Mouse (Mus musculus) forebrain, embryonic 10.5 days (tissue): ENCODE measurements around the gene Armc2. TPM values are rescaled to one million over a fixed set of nuclear protein-coding genes. Genes with fewer than 3 reads are reported as not detected.

Experiments
- DNase-seq: peaks from one replicate; pipeline ENCODE4 v3.0.0-alpha.2; 2017; ENCODE audit warnings: low spot score; ENCODE audit errors: extremely low spot score
- H3K27ac ChIP-seq: fragments of 300-500 bp; sonication (generic); 2 replicates; pipeline ENCODE4 v1.5.1; 2016; ENCODE audit warnings: mild to moderate bottlenecking
- H3K27me3 ChIP-seq: fragments of 300-500 bp; sonication (generic); 2 replicates; pipeline ENCODE4 v1.6.1; 2016; ENCODE audit warnings: mild to moderate bottlenecking; ENCODE audit not compliant: poor library complexity, severe bottlenecking
- H3K36me3 ChIP-seq: fragments of 300-500 bp; sonication (generic); replicated peaks from 2 replicates; pipeline ENCODE4 v1.6.1; 2016; ENCODE audit warnings: mild to moderate bottlenecking, moderate library complexity
- H3K4me1 ChIP-seq: fragments of 300-500 bp; sonication (generic); 2 replicates; pipeline ENCODE4 v1.6.1; 2016
- H3K4me3 ChIP-seq: fragments of 300-500 bp; sonication (generic); 2 replicates; pipeline ENCODE4 v1.5.1; 2016; ENCODE audit warnings: mild to moderate bottlenecking, moderate library complexity
- H3K9me3 ChIP-seq: fragments of 300-500 bp; sonication (generic); 2 replicates; pipeline ENCODE4 v1.6.1; 2016; ENCODE audit warnings: mild to moderate bottlenecking, moderate library complexity
- WGBS: fragments of 180-500 bp; shearing (Covaris S2); methylation state at CpG from one replicate; pipeline ENCODE4 v1.1.7; 2016; 5-methylcytosine and 5-hydroxymethylcytosine counted together
- polyA plus RNA-seq: library from polyadenylated mRNA; unstranded; fragments of >200 nt; fragmentation: Nextera tagmentation; extraction: Ambion mirVana; gene quantifications from 2 replicates; pipeline ENCODE4 v1.2.1, GENCODE M21; 2016

The Armc2 gene
- polyA plus RNA-seq, 1 experiment from 2014 or later: 3.0 TPM

GRCm38 (mm10) chr10:41912290-41912994 is 105.8 kb downstream of the Armc2 start:
- peaks cover 3% of the 10 kb centered on the region for H3K36me3 ChIP-seq
- H3K27ac ChIP-seq: no peak overlapping the region
- 89% methylated on average over 8 of the region's 8 CpGs for WGBS
- H3K4me3 ChIP-seq: no peak overlapping the region
- no peaks in the 10 kb centered on the region for H3K9me3 ChIP-seq
- H3K4me1 ChIP-seq: peaks cover 14% of the 10 kb centered on the region
- no peak for DNase-seq
- H3K27me3 ChIP-seq: no peaks in the 10 kb centered on the region

- peaks cover 14% of the 10 kb centered on the region for H3K4me1 ChIP-seq
- no peaks in the 10 kb centered on the region for H3K27me3 ChIP-seq
- no peak overlapping the region for H3K4me3 ChIP-seq
- DNase-seq: no peak
- H3K27ac ChIP-seq: peak overlapping the region; percentile 48; the same call in 1 of the 2 replicates
- no peaks in the 10 kb centered on the region for H3K9me3 ChIP-seq
- 65% methylated on average over 6 of the region's 6 CpGs for WGBS
- H3K36me3 ChIP-seq: peaks cover 30% of the 10 kb centered on the region
Measured at GRCm38 (mm10) chr10:41908899-41909298, 109.3 kb downstream of the Armc2 start.

- Histone ChIP-seq H3K36me3 (peaks cover 34% of the 10 kb centered on the region), H3K9me3 (no peaks in the 10 kb centered on the region), H3K27me3 (no peaks in the 10 kb centered on the region), H3K27ac (no peak overlapping the region), H3K4me3 (no peak overlapping the region), H3K4me1 (peaks cover 14% of the 10 kb centered on the region)
- 93% methylated on average over 4 of the region's 4 CpGs for WGBS
- DNase-seq: no peak
Measured at GRCm38 (mm10) chr10:41907950-41908349, 110.3 kb downstream of the Armc2 start.

- Histone ChIP-seq H3K27me3 (no peaks in the 10 kb centered on the region), H3K4me3 (no peak overlapping the region), H3K9me3 (no peaks in the 10 kb centered on the region), H3K36me3 (peaks cover 38% of the 10 kb centered on the region), H3K27ac (no peak overlapping the region), H3K4me1 (peaks cover 14% of the 10 kb centered on the region)
- no peak for DNase-seq
- WGBS: 93% methylated on average over 11 of the region's 11 CpGs
Measured at GRCm38 (mm10) chr10:41907473-41907872, 110.8 kb downstream of the Armc2 start.

- H3K4me1 ChIP-seq: no peaks in the 10 kb centered on the region
- no peak for DNase-seq
- WGBS: 96% methylated on average over 6 of the region's 6 CpGs
- H3K9me3 ChIP-seq: no peaks in the 10 kb centered on the region
- no peaks in the 10 kb centered on the region for H3K27me3 ChIP-seq
- H3K36me3 ChIP-seq: peaks cover 46% of the 10 kb centered on the region
- no peak overlapping the region for H3K27ac ChIP-seq
- no peak overlapping the region for H3K4me3 ChIP-seq
Measured at GRCm38 (mm10) chr10:41901864-41902263, 116.4 kb downstream of the Armc2 start.

- Histone ChIP-seq H3K9me3 (no peaks in the 10 kb centered on the region), H3K4me1 (no peaks in the 10 kb centered on the region), H3K27me3 (no peaks in the 10 kb centered on the region), H3K27ac (no peak overlapping the region), H3K36me3 (peaks cover 42% of the 10 kb centered on the region), H3K4me3 (no peak overlapping the region)
- 94% methylated on average over 8 of the region's 8 CpGs for WGBS
- DNase-seq: no peak
Measured at GRCm38 (mm10) chr10:41901456-41901855, 116.8 kb downstream of the Armc2 start.

GRCm38 (mm10) chr10:41896865-41897264 is 121.4 kb downstream of the Armc2 start:
- H3K27ac ChIP-seq: no peak overlapping the region
- DNase-seq: no peak
- WGBS: 92% methylated on average over 2 of the region's 2 CpGs

GRCm38 (mm10) chr10:41896425-41896824 is 121.8 kb downstream of the Armc2 start:
- peaks cover 10% of the 10 kb centered on the region for H3K4me1 ChIP-seq
- no peaks in the 10 kb centered on the region for H3K27me3 ChIP-seq
- no peak overlapping the region for H3K4me3 ChIP-seq
- DNase-seq: no peak
- no peak overlapping the region for H3K27ac ChIP-seq
- H3K36me3 ChIP-seq: peaks cover 15% of the 10 kb centered on the region
- H3K9me3 ChIP-seq: no peaks in the 10 kb centered on the region

More at GRCm38 (mm10) chr10:41896865-41897264, 121.4 kb downstream of the Armc2 start:
- H3K36me3 ChIP-seq: peaks cover 15% of the 10 kb centered on the region
- H3K27me3 ChIP-seq: no peaks in the 10 kb centered on the region
- peaks cover 10% of the 10 kb centered on the region for H3K4me1 ChIP-seq
- H3K4me3 ChIP-seq: no peak overlapping the region
- H3K9me3 ChIP-seq: no peaks in the 10 kb centered on the region

GRCm38 (mm10) chr10:41893433-41894411 is 124.5 kb downstream of the Armc2 start:
- Histone ChIP-seq H3K27ac (no peak overlapping the region), H3K4me1 (peaks cover 11% of the 10 kb centered on the region), H3K9me3 (no peaks in the 10 kb centered on the region), H3K4me3 (no peak overlapping the region), H3K27me3 (no peaks in the 10 kb centered on the region), H3K36me3 (peaks cover 8% of the 10 kb centered on the region)
- DNase-seq: no peak
- 68% methylated on average over 4 of the region's 4 CpGs for WGBS

GRCm38 (mm10) chr10:41891312-41891711 is 126.9 kb downstream of the Armc2 start:
- 90% methylated on average over 4 of the region's 4 CpGs for WGBS
- Histone ChIP-seq H3K36me3 (no peaks in the 10 kb centered on the region), H3K27ac (no peak overlapping the region), H3K4me3 (no peak overlapping the region), H3K27me3 (no peaks in the 10 kb centered on the region), H3K4me1 (peaks cover 31% of the 10 kb centered on the region), H3K9me3 (no peaks in the 10 kb centered on the region)
- DNase-seq: no peak

GRCm38 (mm10) chr10:41890537-41890936 is 127.7 kb downstream of the Armc2 start:
- H3K4me3 ChIP-seq: no peak overlapping the region
- no peaks in the 10 kb centered on the region for H3K27me3 ChIP-seq
- peaks cover 31% of the 10 kb centered on the region for H3K4me1 ChIP-seq
- no peaks in the 10 kb centered on the region for H3K36me3 ChIP-seq
- no peak overlapping the region for H3K27ac ChIP-seq
- DNase-seq: no peak
- H3K9me3 ChIP-seq: no peaks in the 10 kb centered on the region

- Histone ChIP-seq H3K27ac (no peak overlapping the region), H3K4me3 (no peak overlapping the region), H3K4me1 (peaks cover 30% of the 10 kb centered on the region), H3K36me3 (no peaks in the 10 kb centered on the region), H3K9me3 (no peaks in the 10 kb centered on the region), H3K27me3 (no peaks in the 10 kb centered on the region)
- no peak for DNase-seq
- 85% methylated on average over 5 of the region's 5 CpGs for WGBS
Measured at GRCm38 (mm10) chr10:41889566-41889965, 128.7 kb downstream of the Armc2 start.
